Mouse (Mus musculus): ENCODE measurements around the gene Tmem63b.

DNA sequence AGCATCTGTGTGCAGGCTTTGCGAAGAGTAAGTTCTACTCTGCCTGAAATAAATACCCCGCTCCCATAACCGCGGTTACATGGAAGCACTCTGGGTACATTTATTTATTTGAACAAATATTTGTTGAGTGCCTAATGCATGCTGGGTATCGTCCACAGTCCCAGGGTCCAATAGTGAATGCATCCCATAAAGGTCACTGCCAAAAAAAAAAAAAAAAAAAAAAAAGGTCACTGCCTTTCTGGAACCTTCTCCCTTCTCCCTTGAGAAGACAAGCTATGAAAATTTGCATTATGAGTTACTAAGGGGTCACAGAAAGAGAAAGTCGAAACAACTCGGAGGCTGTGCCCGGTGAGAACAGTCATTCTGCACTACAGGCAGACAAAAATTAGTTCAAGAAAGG, 44.7 kb downstream of the Tmem63b start:
- TF ChIP-seq GATA1 (IDR thresholded peaks at IDR 0.05; ENCODE audit: borderline replicate concordance, low read length): no peak
- TF ChIP-seq FLI1 (IDR thresholded peaks at IDR 0.05; ENCODE audit: low read length): no peak

Measured in megakaryocyte, embryonic 14.5 days (primary cell).